Mouse (Mus musculus): ENCODE measurements at regions not wholly inside any gene's neighbourhood (a gene's known extent, or its start where the extent isn't known, plus 50 kb on each side); places are given as distances from the start of the nearest gene placed in this dataset.

DNA sequence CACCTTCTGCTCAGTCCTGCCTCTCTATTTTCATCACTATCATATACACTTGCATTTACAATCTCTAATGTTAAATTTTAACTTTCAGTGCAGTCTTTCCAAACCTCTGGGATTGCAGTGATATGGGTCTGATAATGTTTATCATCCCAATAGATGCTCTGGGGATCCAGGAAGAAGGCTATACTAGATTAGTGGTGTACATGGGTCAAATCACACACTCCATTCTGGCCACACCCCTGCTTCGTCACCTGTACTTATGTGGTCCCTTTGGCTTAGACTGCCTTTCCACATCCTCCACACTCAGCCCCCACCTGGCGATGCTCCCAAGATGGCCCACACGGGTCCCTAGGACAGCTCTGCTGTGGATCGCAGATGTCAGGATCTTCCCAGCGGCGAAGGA is 76.2 kb upstream of the Hes1 start:
- in situ Hi-C loops (cut with MboI; ENCODE audit: low sequenced_read_pairs), result no loop called here

DNA sequence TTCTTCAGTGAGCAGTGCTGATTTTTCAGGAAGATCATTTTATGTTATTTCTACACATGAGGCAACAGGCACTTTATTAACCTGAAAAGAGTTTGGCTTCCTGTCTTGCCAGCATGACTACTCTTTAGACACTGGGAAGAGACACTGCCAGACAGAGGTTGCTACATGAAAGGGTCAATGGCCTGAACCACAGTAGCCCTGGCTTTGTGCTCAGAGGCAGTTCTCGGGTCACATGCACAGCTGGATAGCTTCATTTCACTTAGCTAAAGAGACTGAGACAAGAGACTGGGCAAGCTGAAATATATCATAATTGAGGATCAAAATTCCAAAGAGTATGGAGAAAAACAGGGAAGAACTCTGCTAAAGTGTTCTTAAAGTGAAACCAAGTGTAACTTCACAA is 74.9 kb upstream of the Hes1 start:
- in situ Hi-C loops (cut with MboI; ENCODE audit: low sequenced_read_pairs), result no loop called here

DNA sequence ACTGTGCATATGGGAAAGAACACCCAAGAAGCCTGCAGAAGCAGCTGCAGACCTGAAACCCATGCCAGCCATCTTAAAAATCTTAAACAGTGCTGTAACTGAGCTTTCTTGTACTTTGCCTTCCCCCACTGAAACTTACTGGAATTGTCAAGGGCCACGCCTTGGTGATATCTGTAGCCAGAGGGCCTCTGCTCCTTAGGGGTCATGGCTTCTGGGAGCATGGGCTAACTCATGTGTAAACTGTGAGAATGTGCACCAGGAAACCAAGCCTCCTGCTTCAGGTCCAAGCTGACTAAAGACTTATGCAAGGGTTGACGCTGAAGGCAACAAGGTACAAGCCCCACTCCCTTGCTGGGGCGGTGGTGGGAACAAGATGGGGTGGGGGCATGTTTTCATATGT is 73.8 kb upstream of the Hes1 start:
- in situ Hi-C loops (cut with MboI; ENCODE audit: low sequenced_read_pairs), result no loop called here

DNA sequence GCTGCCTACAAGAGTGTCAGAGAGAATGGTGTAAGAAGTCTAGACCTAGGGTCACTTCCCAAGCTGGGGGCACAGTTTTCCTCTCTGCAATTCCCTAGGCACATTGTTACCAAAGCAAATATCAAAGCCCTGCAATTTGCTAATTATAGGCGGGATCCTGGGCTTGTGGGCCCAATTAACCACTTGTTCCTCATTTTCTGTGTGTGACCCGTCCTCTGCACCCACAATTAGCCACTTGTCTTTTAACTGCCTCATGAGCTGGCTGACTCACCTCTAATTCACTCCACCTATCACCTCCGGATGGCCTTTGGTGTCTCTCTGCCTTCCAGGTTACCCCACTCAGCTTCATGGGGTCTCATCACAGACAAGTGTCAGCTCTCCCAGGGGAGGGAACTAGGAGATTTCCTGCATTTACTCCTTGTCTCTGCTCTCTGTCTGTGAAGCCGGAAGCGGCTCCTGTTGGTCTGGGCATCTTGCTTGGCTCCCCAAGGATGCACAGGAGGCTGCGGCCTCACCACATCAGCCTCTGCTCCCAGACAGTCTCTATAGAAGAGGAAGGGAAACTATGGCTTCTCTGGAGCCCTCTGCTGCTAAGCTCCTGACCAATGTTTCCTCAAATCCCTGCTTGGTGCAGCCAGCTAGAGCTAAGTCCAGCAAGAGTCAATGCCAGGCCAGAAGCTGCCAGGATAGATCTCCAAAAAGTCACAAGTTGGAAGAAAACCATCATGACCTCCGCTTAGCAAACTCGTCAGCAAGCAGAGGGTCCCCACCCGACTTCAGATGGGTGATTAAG is 73.2 kb upstream of the Hes1 start:
- in situ Hi-C loops (cut with MboI; ENCODE audit: low sequenced_read_pairs), result no loop called here

DNA sequence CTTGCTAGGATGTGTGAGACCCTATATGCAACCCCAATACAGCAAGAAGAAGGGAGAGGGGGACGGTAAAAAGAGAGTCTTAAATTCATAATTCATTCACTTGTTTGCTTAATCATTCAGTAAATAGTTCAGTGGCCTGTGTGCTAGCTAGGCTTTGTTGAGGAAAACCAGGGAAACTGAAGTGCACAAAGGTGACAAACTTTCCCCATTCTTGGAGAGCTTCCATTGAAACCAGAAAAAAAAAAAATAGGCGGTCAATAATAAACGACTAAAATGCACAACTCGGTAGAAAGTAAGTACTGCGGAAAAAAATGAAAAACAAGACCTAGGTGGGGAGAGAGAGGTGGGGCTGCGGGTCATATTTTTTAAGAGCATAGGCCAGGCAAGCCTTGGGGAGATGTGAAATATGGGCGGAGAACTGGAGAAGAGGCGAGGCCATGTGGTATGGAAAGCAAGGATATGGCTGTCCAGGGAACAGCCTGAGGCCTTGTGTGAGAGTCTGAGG is 72.3 kb upstream of the Hes1 start:
- in situ Hi-C loops (cut with MboI; ENCODE audit: low sequenced_read_pairs), result no loop called here

DNA sequence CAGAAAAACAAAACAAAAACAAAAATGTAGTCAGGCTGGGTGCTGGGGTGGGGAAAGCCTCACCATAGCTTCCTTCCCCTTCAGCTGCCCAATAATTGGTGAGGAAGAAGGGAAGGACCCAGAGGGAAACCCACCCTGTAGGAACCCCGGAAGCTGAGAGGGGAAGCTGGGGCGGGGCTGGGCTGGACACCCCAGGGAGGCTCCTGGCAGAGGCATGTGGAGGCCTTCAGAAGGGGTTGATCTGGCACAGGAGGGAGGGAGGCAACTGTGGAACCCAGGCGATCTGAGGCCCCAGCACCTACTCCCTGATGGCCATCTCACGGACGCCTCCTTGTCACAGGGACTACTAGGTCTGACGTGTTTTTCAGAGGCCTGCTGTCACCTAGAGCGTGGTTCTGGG is 71.1 kb upstream of the Hes1 start:
- in situ Hi-C loops (cut with MboI; ENCODE audit: low sequenced_read_pairs), result no loop called here

DNA sequence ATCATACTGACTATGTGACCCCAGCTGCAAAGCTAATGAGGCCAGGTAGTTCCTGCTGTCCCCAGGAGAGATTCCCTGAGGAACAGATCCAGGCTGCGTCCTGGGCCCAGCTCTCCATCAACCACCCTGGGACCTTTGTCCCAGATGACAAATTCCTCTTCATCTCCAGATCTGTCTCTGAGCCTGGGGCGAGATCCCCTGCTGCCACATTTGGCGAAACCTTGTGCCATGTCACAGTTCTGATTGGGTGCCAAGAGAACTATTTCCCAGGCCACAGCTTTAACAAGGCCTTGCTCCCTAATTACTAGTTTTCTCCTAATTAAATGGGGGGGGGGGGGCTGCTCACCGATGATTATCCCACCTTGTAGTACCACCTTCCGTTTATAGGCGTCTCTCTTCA is 70.6 kb upstream of the Hes1 start:
- in situ Hi-C loops (cut with MboI; ENCODE audit: low sequenced_read_pairs), result no loop called here

DNA sequence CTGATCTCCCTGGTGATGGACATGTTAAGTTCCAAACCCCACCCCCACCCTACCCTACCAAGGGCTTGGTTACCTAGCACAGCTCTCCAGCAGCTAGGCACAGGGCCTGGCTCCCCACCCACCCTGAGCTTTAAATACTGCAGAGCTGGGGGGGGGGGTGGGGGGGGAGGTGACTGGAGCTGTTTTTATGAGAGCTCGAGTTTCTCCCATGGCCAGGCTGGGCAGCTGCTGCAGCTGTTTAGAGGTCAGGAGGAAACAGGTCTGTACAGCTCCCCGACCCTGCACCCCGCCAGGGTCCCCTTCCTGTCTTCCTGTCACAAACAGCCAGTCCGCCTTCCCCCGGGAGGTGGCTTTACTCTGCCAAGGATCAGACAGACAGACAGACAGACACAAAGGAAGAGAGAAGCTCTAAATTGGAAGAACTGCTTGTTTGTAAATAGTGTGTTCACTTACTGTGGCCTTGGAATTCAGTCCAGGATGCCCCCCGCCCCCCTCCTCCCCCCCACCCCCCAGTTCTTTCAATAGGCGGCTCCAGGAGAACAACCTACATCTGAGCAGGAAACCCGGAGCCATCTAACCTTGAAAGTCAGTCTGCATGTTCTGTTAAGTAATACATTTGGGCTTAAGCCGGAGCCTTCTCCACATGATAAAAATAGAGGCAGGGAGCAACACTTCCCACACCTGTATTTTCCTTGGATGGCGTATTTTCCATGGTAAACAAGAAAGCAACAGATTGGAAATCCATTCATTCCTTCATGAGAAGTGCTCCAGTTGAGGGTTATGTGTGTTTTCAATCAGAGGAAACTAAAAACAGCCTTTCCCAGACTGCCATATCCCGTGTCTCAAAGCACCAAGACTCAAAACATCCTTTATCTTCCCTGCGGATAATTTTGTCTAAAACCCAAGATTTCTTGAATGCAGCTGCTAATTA is 67.8 kb upstream of the Hes1 start:
- in situ Hi-C loops (cut with MboI; ENCODE audit: low sequenced_read_pairs), result no loop called here

DNA sequence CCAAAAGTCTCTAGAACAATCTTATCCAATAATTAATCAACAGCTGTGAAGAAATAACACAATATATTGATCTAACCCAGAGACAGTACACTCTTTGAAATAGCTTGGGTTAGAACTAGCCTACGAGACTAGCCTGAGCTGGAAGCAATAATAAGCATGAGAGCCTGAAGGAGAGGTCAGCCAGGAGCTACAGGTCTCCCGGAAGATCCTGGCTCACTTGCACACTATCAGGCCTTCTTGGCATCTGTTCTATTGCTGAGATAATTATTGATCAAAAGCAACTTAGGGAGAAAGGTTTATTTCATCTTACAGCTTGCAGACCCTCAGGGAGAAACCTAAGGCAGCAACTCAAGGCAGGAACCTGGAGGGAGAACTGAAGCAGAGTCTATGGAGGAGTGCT is 64.0 kb upstream of the Hes1 start:
- in situ Hi-C loops (cut with MboI; ENCODE audit: low sequenced_read_pairs), result no loop called here

DNA sequence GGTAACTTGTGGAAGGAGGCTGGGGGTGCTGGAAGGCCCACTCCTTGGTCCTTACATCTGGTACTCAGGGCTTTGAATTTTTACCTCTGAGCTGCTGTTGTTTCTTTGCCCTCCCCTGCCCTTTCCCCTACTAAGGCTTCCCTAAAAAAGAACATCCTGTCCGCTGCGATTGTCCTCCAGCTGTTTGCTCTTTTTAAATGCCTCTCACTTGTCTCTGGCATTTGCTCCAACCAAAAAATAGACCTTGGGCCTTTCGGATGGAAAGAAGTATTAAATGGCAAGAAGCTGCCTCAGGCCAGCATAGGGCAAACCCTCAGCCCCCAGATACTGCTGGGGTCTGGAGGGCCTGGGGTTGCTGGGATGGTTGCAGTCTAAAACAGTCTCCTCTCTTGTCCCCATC is 59.1 kb upstream of the Hes1 start:
- in situ Hi-C loops (cut with MboI; ENCODE audit: low sequenced_read_pairs), result no loop called here

DNA sequence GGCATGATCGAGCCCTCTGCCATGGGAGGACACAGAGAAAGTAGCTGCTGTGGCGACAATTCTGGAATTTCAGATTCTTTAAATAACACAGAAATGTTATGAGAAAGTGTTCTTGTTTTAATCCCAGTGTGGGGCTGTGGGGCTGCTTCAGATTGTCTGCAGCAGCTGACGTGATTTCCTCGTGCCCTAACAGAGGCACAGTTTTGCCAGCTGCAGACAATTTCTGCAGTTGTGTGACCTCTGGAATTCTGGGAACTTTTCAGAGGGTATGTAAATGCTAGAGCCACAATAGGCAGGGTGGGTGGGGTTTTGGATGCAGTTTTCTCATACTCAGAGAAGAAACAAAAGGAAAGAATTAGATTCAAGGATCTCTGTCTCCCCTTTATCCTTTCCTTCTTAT is 57.4 kb upstream of the Hes1 start:
- in situ Hi-C loops (cut with MboI; ENCODE audit: low sequenced_read_pairs), result no loop called here

DNA sequence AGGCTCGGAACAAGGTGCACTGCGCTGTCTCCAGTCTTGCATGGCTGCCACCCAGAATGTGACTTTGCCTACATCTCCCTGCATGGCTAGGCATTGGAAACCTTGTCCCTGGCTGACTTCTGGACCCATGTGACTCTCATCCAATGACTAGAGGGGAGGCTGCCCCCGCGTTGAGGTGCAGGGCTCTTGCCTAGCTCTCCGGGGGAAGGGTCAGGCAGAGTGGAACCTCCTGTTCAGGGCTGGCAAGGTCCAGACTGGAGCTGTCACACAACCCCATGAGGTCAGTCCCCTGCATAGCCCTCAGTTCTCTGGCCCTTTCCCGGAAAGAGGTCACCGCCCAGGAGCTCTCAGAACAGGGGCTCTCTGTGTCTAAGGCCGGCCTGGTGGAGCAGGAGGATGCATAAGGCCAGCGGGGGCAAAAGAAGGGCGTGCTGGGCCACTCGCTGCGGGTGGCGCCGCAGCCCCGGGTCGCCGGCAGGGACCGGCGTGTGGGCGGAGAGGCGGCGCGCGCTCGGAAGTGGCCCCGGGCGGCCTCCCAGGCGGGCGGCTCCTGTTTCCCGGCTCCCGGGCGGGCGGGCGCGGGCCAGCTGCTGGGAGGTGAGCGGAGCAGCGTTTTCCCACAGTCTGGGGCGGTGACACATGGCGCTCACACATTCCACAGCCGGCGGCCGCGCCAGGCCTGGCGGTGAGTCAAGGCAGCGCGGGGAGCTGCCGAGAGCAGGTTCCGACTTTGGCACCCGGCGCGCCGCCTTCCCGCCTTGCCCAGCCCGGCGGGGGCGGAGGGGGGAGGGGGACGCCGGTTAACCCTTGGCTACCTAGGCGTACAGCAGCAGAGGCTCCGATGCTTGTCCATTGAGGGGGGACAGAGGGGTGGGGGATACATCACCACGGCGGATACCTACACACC is 55.5 kb upstream of the Hes1 start:
- in situ Hi-C loops (cut with MboI; ENCODE audit: low sequenced_read_pairs), result no loop called here

DNA sequence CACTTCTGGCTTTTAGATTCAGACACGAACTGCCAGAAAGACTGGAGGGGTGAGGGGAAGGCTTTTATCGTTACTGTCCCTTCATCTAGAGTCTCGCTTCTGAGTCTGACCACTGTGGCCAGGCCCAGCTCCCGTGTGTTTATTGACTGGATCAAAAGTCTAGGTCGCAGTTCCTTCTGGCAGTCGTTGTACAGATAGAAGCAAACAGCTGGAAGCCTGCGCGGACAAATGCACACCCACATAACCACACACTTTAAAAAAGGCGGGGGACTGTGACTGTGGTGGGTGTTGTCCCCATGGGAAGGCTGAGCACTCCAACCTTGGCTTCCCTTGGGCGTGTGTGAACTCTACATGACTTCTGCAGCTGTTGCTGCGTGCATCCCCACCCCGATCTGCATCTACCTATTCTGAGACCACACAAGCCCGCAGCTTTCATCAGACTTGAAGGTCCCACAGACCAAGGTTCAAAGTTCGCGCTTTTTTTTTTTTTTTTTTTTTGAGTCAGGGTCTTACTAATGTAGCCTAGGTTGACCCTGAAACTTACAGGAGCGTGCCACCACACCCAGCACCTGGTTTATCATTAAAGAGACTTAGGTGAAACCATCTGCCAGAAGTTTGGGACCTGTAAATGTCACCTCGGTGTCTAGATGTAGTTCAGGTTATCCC is 54.5 kb upstream of the Hes1 start:
- in situ Hi-C loops (cut with MboI; ENCODE audit: low sequenced_read_pairs), result no loop called here

DNA sequence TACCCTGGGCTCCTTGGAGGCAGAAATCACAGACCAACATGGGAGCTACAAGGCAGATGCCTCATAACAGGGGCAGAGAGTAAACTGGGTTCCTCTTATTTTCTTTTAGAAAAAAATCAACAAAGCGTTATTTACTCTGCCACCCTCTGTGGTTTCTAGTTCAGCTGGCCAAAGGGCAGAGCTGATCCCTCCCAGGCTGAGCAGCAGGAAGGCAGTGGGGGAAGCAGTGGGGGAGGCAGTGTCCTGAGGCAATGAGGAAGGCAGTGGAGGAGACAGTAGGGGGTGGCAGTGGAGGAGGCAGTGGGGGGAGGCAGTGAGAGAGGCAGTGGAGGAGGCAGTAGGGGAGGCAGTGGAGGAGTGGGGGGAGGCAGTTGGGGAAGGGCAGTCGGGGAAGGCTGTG is 51.1 kb upstream of the Hes1 start:
- in situ Hi-C loops (cut with MboI; ENCODE audit: low sequenced_read_pairs), result no loop called here

DNA sequence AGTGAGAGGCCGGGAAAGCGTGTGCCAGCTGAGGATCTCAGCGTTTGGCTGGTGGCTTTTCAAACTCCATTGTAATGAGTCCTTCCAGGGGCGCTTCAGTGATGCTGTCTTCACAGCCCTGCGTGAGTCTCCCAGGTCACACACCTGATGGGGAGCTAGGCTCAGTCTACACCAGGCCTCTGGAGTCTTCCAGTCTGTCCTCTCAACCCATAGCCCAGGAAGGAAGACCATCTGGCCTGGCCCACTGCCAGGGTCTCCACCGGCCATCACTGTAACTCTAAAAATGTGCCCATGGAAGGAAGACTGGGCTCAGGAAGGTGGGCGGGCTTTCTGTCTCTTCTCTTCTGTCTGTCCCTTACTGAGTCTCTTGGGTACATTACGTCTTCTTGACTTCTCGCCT is 50.2 kb upstream of the Hes1 start:
- in situ Hi-C loops (cut with MboI; ENCODE audit: low sequenced_read_pairs), result no loop called here

Data from CH12F3 (cell line).